Mouse (Mus musculus) neural tube, postnatal 0 days (tissue): ENCODE data around the gene Vmn2r115. TPM values are rescaled to one million over a fixed set of nuclear protein-coding genes. Genes with fewer than 3 reads are reported as not detected.

Experiments used
- polyA plus RNA-seq: library from polyadenylated mRNA; unstranded; fragments of >200 nt; fragmentation: Nextera tagmentation; extraction: Ambion mirVana; gene quantifications from 2 replicates; pipeline ENCODE4 v1.2.1, GENCODE M21; 2015

Vmn2r115 gene
- not detected in 2 replicates for polyA plus RNA-seq

GRCm38 (mm10) chr17:23343441-23343840, at the start of gene Vmn2r115:
TSS of gene Vmn2r115 (plus strand) at chr17:23343741.

GRCm38 (mm10) chr17:23312437-23312836, 31.1 kb upstream of the Vmn2r115 start, which contains the start of gene Vmn2r114:
TSS of gene Vmn2r114 (minus strand) at chr17:23312537.

GRCm38 (mm10) chr17:23384304-23384703, 40.8 kb downstream of the Vmn2r115 start, which contains the start of gene Vmn2r116:
TSS of gene Vmn2r116 (plus strand) at chr17:23384604.

Other genes starting within 250 kb of the Vmn2r115 start
- 17.6 and 18.3 TPM in 2 replicates for gene Zfp40, start 150.5 kb upstream of the Vmn2r115 start, polyA plus RNA-seq
- not detected in 2 replicates for gene Vmn2r114, start 31.2 kb upstream of the Vmn2r115 start, polyA plus RNA-seq
- not detected in 2 replicates for gene Vmn2r116, start 40.9 kb downstream of the Vmn2r115 start, polyA plus RNA-seq
- not detected in 2 replicates for gene Vmn2r117, start 136.0 kb downstream of the Vmn2r115 start, polyA plus RNA-seq
- gene Zfp213, start 220.5 kb downstream of the Vmn2r115 start, polyA plus RNA-seq = 11.5 and 12.6 TPM in 2 replicates